Mouse (Mus musculus): Measurements from ENCODE around the gene Cntnap5c.

Gene Cntnap5c

DNA sequence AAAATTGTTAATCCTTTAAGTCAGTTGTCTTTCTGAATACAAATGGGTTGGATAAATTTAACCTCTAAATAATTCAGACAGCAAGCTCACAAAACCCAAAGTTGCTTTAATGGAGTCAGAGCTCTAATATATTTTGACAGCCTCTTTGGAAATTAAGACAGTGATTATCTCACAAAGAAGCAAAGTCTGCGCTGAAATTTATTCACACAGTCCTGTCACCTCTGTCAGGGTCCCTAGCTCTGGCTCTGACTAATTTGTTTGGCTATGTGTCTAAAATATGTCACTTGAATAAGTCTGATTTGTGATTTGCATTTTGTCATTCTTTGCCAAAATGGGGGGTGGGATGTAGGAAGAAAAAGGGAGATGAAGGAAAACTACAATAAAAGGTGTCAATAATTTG lies 234.0 kb downstream of the Cntnap5c start:
- no peak for DNase-seq (ENCODE audit: low read depth, low spot score)

- no peak for DNase-seq (ENCODE audit: low read depth, low spot score)
Observed at GRCm38 (mm10) chr17:58004491-58004890, 235.1 kb downstream of the Cntnap5c start.

DNA sequence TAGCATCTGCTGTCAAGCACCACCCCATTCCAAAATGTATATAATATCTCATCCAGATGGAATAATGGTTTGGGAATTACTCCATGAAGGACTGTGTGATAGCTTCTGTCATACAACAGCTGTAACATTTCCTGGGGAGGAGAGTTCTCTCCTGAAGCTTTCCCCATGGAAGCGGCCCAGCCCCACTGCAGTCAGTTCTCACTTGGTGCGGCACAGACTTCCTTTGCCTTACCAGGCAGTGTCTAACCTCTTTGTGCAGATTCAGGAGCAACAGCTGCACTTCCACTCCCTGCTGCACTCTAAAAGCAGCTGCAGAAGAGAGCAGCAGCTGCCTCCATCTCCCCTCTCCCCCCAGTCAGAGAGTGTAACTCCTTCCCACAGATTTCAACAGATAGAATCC lies 271.8 kb downstream of the Cntnap5c start:
- DNase-seq (ENCODE audit: low read depth, low spot score), result no peak

DNA sequence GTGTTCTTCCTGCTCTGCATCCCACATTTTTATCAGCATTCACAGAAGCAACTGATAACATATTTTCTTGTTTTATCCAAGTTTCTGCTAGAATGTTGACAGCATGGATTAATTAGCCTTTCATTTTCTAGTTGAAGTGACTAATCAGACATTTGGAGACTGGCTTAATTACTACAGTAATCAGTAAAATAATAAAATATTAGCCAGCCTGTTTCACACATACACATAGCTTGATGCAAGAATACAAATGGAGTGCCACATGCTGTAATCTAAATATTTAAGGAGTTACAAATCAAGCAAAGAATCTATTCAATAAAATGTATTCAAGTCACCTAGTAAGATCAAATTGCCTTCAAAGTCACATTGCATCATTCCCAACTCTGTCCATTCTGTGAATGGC lies 275.8 kb downstream of the Cntnap5c start:
- no peak for DNase-seq (ENCODE audit: low read depth, low spot score)

GRCm38 (mm10) chr17:58069912-58070311 lies 300.5 kb downstream of the Cntnap5c start:
- no peak for DNase-seq (ENCODE audit: low read depth, low spot score)

GRCm38 (mm10) chr17:58082676-58083075 lies 313.3 kb downstream of the Cntnap5c start:
- DNase-seq (ENCODE audit: low read depth, low spot score), result no peak

DNA sequence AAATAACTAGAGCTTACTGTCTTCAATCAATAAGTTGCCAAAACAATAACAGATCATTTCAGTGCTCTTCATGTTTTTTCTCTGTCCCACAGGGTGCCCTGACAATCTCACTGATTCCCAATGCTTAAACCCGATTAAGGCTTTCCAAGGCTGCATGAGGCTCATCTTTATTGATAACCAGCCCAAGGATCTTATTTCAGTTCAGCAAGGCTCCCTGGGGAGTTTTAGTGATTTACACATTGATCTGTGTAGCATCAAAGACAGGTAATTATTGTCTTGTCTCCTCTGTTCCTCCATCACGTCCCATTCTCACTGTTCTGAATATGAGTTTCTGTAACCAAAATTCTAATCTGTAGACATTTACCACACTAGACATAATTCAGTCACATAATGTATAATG lies 335.1 kb downstream of the Cntnap5c start:
- DNase-seq (ENCODE audit: low read depth, low spot score), result no peak

DNA sequence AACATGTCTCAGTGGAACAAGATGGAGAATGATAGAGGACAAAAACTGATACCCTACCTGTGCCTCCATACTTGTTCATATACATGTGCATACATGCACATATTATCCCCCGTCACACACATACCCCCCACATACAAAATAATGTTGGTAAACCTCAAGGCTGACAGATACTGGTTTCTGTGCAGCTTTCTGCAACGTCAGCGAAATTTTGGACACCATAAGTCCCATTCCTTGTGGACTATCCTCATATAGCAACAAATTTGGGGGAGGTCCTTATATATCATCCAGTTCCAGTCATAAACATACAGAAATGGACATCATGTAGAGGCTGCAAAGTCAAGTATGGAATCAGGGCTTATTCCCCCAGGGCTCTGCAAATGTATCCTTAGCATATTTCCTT lies 338.5 kb downstream of the Cntnap5c start:
- DNase-seq (ENCODE audit: low read depth, low spot score), result no peak

GRCm38 (mm10) chr17:58108335-58108734 lies 339.0 kb downstream of the Cntnap5c start:
- no peak for DNase-seq (ENCODE audit: low read depth, low spot score)

DNA sequence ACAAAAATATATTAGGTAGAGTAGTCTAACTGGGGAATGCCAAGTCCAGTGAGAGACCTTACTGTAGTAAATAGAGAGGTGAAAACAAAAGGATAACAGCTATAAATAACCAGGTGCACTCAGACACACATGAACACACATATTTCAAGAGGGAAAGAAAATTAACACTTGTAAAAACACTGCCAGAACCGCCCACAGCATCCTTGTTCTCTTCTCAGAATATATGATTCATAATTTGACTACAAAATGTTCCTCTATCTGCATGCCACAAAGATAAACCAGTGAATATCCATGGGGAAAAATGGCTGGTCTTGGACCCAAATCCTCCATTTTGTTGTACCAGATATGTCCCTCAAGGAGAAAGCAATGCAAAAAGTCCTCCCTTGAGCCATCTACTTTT lies 417.8 kb downstream of the Cntnap5c start:
- no peak for DNase-seq (ENCODE audit: low read depth, low spot score)

DNA sequence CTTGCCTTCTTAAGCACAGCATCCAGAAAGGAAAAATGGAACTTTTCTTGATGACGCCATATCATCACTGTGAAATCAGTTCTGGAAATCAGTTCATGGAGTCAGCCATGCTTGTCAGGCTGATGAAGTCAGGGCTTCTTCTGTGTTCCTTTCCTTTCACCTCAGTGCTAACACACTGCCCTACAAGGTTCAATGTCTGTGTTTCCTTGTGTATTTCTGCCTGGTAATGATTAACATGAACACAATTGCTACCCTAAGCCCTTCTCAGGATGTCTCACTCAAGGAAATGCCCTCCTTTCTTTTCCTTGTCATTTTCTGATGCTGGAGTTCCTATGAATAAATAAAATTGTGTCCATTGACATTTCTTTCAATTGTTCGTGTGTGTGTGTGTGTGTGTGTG lies 431.8 kb downstream of the Cntnap5c start:
- no peak for DNase-seq (ENCODE audit: low read depth, low spot score)

GRCm38 (mm10) chr17:58268058-58268457 lies 498.7 kb downstream of the Cntnap5c start:
- no peak for DNase-seq (ENCODE audit: low read depth, low spot score)

- no peak for DNase-seq (ENCODE audit: low read depth, low spot score)
Observed at GRCm38 (mm10) chr17:58351310-58351709, 581.9 kb downstream of the Cntnap5c start.

- DNase-seq (ENCODE audit: low read depth, low spot score), result no peak
Observed at GRCm38 (mm10) chr17:58356224-58356623, 586.9 kb downstream of the Cntnap5c start.

DNA sequence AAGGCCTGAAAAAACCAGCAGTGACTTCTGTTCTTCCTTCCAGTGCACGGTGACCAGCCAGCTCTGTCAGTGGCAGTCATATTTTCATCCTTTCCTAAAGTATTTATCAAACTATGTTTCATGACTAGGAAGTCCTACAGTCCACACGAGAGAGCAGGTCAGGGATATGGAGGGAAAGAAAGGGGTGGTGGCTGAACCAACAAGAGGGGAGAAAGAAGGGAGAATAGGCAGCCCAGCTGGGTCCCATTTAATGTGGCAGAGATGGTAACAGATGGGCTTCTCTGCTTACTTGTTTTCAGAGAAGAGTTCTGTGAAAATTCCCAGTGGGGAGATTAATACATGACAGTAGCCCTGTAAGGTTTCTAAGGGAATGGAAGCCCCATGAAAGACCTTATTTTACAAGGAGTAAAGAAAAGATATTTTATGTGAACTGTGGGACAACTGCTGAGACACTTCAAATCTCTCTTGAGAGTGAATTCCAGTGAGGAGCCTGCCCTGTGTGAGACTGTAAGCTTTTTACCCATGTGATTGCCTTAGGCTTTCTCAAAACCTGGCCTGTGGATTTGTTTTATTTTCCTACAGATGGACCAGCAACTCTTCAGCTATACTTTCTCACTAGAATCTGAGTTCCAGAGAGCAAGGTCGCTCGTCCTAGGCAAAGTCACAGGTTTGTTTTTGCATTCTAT lies 594.4 kb downstream of the Cntnap5c start:
- no peak for DNase-seq (ENCODE audit: low read depth, low spot score)

DNA sequence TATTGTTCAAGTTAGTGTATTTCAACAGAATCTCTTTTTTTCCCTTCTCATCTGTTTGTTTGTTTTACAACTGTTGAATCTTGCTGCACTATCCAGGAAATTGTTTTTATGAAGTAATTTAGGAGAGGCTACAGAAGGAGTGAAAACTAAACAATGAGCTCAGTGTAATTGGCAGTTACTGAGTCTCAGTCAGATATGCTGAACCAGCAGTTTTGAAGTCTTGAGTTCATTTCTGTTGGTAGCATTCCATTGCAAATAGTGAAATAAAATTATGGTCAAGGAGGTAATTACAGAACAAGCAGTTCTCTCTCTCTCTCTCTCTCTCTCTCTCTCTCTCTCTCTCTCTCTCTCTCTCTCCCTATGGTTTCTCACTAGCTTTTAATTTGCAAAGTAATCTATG lies 600.7 kb downstream of the Cntnap5c start:
- no peak for DNase-seq (ENCODE audit: low read depth, low spot score)

- DNase-seq (ENCODE audit: low read depth, low spot score), result no peak
Observed at GRCm38 (mm10) chr17:58407769-58408168, 638.4 kb downstream of the Cntnap5c start.

- no peak for DNase-seq (ENCODE audit: low read depth, low spot score)
Observed at GRCm38 (mm10) chr17:58408756-58409155, 639.4 kb downstream of the Cntnap5c start.

GRCm38 (mm10) chr17:58437443-58437842 lies 668.1 kb downstream of the Cntnap5c start:
- DNase-seq (ENCODE audit: low read depth, low spot score), result no peak
